Mouse (Mus musculus): ENCODE results near the gene Cfap57.

Gene Cfap57

GRCm38 (mm10) chr4:118620279-118620966 lies at the start of gene Cfap57, which contains the start of gene Ebna1bp2:
Gene Cfap57 (minus strand): TSS chr4:118620777.
Gene Ebna1bp2 (plus strand): TSS chr4:118620799.
- peak; percentile 91 to 94 for DNase-seq

GRCm38 (mm10) chr4:118658652-118659051 lies 38.1 kb upstream of the Cfap57 start, which contains the start of gene Olfr62:
Gene Olfr62 (plus strand): TSS chr4:118658952.
- no peak for DNase-seq

- DNase-seq = peak; percentile 18 to 32
These were observed 24.7 kb upstream of the Cfap57 start for GRCm38 (mm10) chr4:118645234-118645633.

- no peak for DNase-seq
These were observed 22.0 kb upstream of the Cfap57 start for GRCm38 (mm10) chr4:118642346-118643190.

GRCm38 (mm10) chr4:118630261-118630660 lies 9.7 kb upstream of the Cfap57 start:
- no peak for DNase-seq

- DNase-seq = no peak
These were observed 1.2 kb upstream of the Cfap57 start for GRCm38 (mm10) chr4:118621781-118622180.

GRCm38 (mm10) chr4:118620967-118621320 lies 367 bp upstream of the Cfap57 start:
- no peak for DNase-seq

GRCm38 (mm10) chr4:118615412-118615811 lies 5.2 kb downstream of the Cfap57 start:
- DNase-seq = peak in 1 of 2 experiments; percentile 3

GRCm38 (mm10) chr4:118612619-118613018 lies 8.0 kb downstream of the Cfap57 start:
- DNase-seq = peak; percentile 33 to 48

GRCm38 (mm10) chr4:118609836-118610235 lies 10.7 kb downstream of the Cfap57 start:
- no peak for DNase-seq

- no peak for DNase-seq
These were observed 16.5 kb downstream of the Cfap57 start for GRCm38 (mm10) chr4:118604065-118604464.

- no peak for DNase-seq
These were observed 30.8 kb downstream of the Cfap57 start for GRCm38 (mm10) chr4:118589733-118590130.

- no peak for DNase-seq
These were observed 31.4 kb downstream of the Cfap57 start for GRCm38 (mm10) chr4:118589053-118589732.

- DNase-seq = no peak
These were observed 37.9 kb downstream of the Cfap57 start for GRCm38 (mm10) chr4:118582629-118583028.

GRCm38 (mm10) chr4:118581508-118581907 lies 39.1 kb downstream of the Cfap57 start:
- DNase-seq = no peak

- DNase-seq = peak; percentile 18 to 24
These were observed 41.3 kb downstream of the Cfap57 start for GRCm38 (mm10) chr4:118579313-118579712.

GRCm38 (mm10) chr4:118576097-118576496 lies 44.5 kb downstream of the Cfap57 start:
- DNase-seq = peak; percentile 65 to 66

GRCm38 (mm10) chr4:118571441-118571840 lies 49.1 kb downstream of the Cfap57 start:
- no peak for DNase-seq

GRCm38 (mm10) chr4:118569320-118569719 lies 51.3 kb downstream of the Cfap57 start:
- peak in 1 of 2 experiments; percentile 22 for DNase-seq

- DNase-seq = no peak
These were observed 51.9 kb downstream of the Cfap57 start for GRCm38 (mm10) chr4:118568709-118569108.

- peak; percentile 22 to 63 for DNase-seq
These were observed 54.4 kb downstream of the Cfap57 start for GRCm38 (mm10) chr4:118566161-118566676.

- no peak for DNase-seq
These were observed 55.7 kb downstream of the Cfap57 start for GRCm38 (mm10) chr4:118564926-118565279.

Data from lung, adult 18-20 months (tissue).